Mouse (Mus musculus) kidney, embryonic 15.5 days (tissue): Measurements from ENCODE around the gene Lrp10. TPM values are rescaled to one million over a fixed set of nuclear protein-coding genes. Genes with fewer than 3 reads are reported as not detected.

Source experiments
- polyA plus RNA-seq: library from polyadenylated mRNA; unstranded; fragments of >200 nt; fragmentation: Nextera tagmentation; extraction: Ambion mirVana; gene quantifications from 2 replicates; pipeline ENCODE4 v1.2.1, GENCODE M21; 2015

Gene Lrp10
- polyA plus RNA-seq, 1 experiment from 2014 or later, result 54.6 TPM

Other genes starting within 250 kb of the Lrp10 start
- 427 and 441 TPM in 2 replicates for gene Dad1, start 210.0 kb upstream of the Lrp10 start, polyA plus RNA-seq
- 61.3 and 67.6 TPM in 2 replicates for gene Abhd4, start 209.9 kb upstream of the Lrp10 start, polyA plus RNA-seq
- 0.14 TPM in 1 of 2 replicates, not detected in the other for gene Olfr49, start 179.2 kb upstream of the Lrp10 start, polyA plus RNA-seq
- 50.9 and 61.0 TPM in 2 replicates for gene Oxa1l, start 103.3 kb upstream of the Lrp10 start, polyA plus RNA-seq
- gene Slc7a7, start 46.4 kb upstream of the Lrp10 start, polyA plus RNA-seq, result 11.0 and 11.4 TPM in 2 replicates
- gene Mrpl52, start 37.2 kb upstream of the Lrp10 start, polyA plus RNA-seq, result 265 and 305 TPM in 2 replicates
- 155 and 168 TPM in 2 replicates for gene Mmp14, start 32.5 kb upstream of the Lrp10 start, polyA plus RNA-seq
- gene Rem2, start 12.0 kb downstream of the Lrp10 start, polyA plus RNA-seq, result 6.3 and 6.8 TPM in 2 replicates
- 101 and 104 TPM in 2 replicates for gene Prmt5, start 53.4 kb downstream of the Lrp10 start, polyA plus RNA-seq
- 50.7 and 53.2 TPM in 2 replicates for gene Haus4, start 90.5 kb downstream of the Lrp10 start, polyA plus RNA-seq
- 45.9 and 50.4 TPM in 2 replicates for gene Ajuba, start 113.4 kb downstream of the Lrp10 start, polyA plus RNA-seq
- gene 4931414P19Rik, start 141.9 kb downstream of the Lrp10 start, polyA plus RNA-seq, result 10.2 and 11.3 TPM in 2 replicates
- gene Psmb5, start 153.9 kb downstream of the Lrp10 start, polyA plus RNA-seq, result 422 and 424 TPM in 2 replicates
- gene Psmb11, start 157.3 kb downstream of the Lrp10 start, polyA plus RNA-seq, result not detected in 2 replicates
- not detected in 2 replicates for gene Gm17606, start 176.8 kb downstream of the Lrp10 start, polyA plus RNA-seq
- 3.1 and 4.5 TPM in 2 replicates for gene Cdh24, start 177.2 kb downstream of the Lrp10 start, polyA plus RNA-seq
- 85.9 and 88.7 TPM in 2 replicates for gene 1700123O20Rik, start 222.1 kb downstream of the Lrp10 start, polyA plus RNA-seq
- gene Acin1, start 222.8 kb downstream of the Lrp10 start, polyA plus RNA-seq, result 142 and 145 TPM in 2 replicates
- gene Gm29776, start 234.7 kb downstream of the Lrp10 start, polyA plus RNA-seq, result 0.09 and 0.21 TPM in 2 replicates
- gene Cebpe, start 248.0 kb downstream of the Lrp10 start, polyA plus RNA-seq, result 0.21 TPM in 1 of 2 replicates, not detected in the other